Mouse (Mus musculus): ENCODE measurements around the gene Mbd5. TPM values are rescaled to one million over a fixed set of nuclear protein-coding genes. Genes with fewer than 3 reads are reported as not detected.

Gene Mbd5
- polyA plus RNA-seq (2014; fragmentation: Illumina TruSeq; extraction: RNeasy Lipid Tissue Mini Kit (QIAGEN cat#74804); ENCODE audit: insufficient read depth, low read depth, low replicate concordance): 6.0 TPM

DNA sequence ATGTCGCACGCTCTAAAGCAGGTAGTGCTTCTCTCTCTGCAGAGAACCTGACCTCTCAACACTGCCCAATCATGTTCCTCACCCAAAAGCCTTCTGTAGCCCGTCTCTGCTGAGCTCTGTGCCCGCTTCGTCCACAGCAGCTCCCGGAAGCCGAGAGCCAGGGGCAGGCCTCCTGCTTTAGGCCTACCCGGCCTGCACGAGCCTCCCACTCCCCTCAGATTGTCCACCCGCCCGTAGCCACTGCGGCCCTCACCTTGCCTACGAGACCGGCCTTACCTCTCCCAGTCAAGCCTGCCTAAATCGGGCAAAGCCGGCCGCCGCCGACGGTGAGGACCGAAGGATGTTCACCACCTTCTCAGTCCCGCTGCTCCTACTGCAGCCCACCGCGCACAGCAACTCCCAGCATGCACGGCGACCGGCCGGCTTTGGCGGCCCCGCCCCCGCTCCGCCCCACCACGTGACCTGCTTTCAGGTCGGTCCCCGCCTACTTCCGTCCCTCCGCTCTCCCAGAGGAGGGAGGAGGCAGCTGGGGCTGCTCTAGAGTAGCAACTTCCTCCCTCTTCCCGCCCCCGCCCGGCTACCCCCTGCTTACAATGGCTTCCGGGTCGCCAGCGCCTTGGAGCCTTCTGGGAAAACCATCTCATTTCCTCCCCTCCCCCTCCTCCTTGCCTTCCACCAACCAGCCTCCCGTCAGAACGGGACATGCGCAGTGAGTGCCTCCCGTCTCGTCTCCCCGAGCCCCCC, at the start of gene Mbd5:
TSS of gene Mbd5 (plus strand) at position 668 of the 744 bp plus-strand sequence.

DNA sequence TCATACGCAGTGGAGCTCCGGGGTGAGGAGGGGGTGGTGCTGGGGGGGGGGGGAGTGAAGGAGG, 776 bp downstream of the Mbd5 start, which contains the start of gene Orc4:
TSS of gene Orc4 (minus strand) at position 26 of the 64 bp plus-strand sequence.

Other genes with a start within 250 kb of the Mbd5 start
- 7.2 TPM for gene Acvr2a, start 135.4 kb upstream of the Mbd5 start, polyA plus RNA-seq (2014; fragmentation: Illumina TruSeq; extraction: RNeasy Lipid Tissue Mini Kit (QIAGEN cat#74804); ENCODE audit: insufficient read depth, low read depth, low replicate concordance)
- gene Orc4, start 769 bp downstream of the Mbd5 start, polyA plus RNA-seq (2014; fragmentation: Illumina TruSeq; extraction: RNeasy Lipid Tissue Mini Kit (QIAGEN cat#74804); ENCODE audit: insufficient read depth, low read depth, low replicate concordance): 35.4 TPM

All from lung, adult 10 weeks (tissue).